Mouse (Mus musculus): ENCODE data around the gene Ptgr2.
A peak's percentile ranks its signal among the peaks of the same experiment; 100 is the strongest.
"Not testable (repeated sequence)": the region's sequence is repeated elsewhere in the genome, so short reads cannot be mapped to it uniquely, and the experiment has no call there.

Ptgr2 gene

DNA sequence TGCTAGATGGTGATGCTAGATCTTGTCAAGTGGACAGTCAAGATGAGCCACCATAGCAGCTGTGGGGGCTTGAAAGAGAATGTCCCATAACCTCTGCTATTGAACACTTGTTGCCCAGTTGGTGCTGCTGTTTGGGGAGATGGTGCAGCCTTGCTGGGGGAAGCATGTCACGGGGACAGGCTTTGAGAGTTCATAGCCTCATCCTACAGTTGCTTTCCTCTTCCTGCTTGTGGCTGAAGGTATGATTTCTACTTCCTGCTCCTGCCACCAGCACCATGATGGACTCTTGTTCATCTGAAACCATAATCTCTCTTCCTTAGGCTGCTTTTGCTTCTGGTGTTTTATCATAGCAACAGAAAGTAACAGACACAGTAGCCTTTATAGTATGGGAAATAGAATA is 19.5 kb downstream of the Ptgr2 start:
- DNase-seq (ENCODE audit: low spot score) = no peak

DNA sequence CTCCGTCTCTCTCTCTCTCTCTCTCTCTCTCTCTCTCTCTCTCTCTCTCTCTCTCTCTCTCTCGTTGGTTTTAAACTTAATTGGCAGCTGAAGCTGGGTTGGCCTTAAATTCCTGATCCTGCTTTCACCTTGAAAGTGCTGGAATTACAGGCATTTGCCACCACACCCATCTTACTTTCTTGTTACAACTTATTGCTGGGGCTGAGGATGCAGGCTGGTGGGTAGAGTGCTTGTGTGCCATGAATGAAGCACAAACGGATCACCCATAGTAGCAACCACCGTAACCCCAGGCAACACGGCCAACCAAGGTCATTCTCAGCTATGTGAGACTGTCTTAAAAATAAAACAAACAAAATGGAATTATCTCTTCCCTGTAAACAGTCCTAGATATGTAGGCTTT is 26.3 kb downstream of the Ptgr2 start:
- no peak for DNase-seq (ENCODE audit: low spot score)

GRCm38 (mm10) chr12:84316006-84316405 is 31.0 kb downstream of the Ptgr2 start:
- no peak for DNase-seq (ENCODE audit: low spot score)

GRCm38 (mm10) chr12:84316721-84317621 is 31.9 kb downstream of the Ptgr2 start, which contains the start of gene Zfp410:
Gene Zfp410, plus strand, starts transcription at chr12:84316852.
- DNase-seq (ENCODE audit: low spot score) = peak; percentile 75

- DNase-seq (ENCODE audit: low spot score) = peak; percentile 23
Measured at GRCm38 (mm10) chr12:84327111-84327512, 42.1 kb downstream of the Ptgr2 start.

- DNase-seq (ENCODE audit: low spot score) = no peak
Measured at GRCm38 (mm10) chr12:84336963-84337625, 52.1 kb downstream of the Ptgr2 start.

- DNase-seq (ENCODE audit: low spot score) = peak; percentile 65
Measured at GRCm38 (mm10) chr12:84347192-84347591, 62.2 kb downstream of the Ptgr2 start.

DNA sequence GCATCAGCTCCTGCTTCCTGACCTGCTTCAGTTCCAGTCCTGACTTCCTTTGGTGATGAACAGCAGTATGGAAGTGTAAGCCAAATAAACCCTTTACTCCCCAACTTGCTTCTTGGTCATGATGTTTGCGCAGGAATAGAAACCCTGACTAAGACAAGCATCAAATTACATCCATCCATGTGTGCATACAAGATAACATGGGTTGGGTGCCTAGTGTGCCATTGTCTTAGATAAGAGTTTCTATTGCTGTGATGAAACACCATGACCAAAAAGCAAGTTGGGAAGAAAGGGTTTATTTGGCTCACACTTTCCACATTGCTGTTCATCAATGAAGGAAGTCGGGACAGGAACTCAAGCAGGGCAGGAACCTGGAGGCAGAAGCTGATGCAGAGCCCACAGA is 73.7 kb downstream of the Ptgr2 start:
- not testable (repeated sequence) for DNase-seq (ENCODE audit: low spot score)

DNA sequence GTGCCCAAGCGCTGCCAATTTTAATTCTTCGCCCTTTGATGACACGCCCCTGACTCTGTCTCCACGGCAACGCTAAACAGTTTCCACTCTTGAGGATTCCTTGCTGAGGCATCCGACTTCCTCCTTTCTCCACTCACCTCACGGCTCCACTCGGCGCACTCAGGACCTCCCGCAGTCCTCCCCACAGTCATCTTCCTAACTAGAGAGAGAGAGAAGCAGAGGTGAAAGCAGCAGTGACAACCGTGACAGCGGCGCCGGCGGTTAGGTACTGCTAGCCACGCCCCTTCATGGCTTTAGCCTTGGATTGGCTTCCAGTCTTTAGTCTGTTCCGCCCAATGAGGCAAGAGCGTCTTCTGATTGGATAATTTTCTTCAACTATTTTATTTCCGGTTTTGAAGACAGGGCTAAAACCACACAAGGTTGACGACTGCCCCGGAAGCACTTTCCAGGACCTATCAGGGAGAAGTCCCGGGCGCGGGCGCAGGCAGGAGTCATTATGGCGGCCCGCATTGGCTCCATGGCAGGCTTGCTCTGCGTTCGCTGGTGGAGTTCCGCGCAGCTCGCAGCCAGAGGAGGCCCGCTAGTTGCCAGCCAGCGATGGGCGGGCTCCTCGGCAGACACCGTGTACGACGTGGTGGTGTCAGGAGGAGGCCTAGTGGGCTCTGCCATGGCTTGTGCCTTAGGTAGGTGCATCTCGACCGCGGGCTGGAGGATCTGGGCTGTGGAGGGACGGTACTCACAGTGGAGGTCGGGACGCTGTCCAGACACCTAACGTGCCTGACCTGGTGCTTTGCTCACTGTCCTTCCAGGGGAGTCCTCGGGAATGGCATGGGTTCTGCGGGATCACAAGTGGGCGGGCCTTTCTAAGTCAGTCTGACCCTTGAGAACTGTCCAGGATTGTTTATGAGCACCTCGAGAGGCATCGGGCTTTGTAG is 76.8 kb downstream of the Ptgr2 start, which contains the start of the genes Coq6 and Fam161b:
Gene Coq6, plus strand, starts transcription at position 103 of the 935 bp plus-strand sequence.
Gene Fam161b, minus strand, starts transcription at position 279 of the 935 bp plus-strand sequence.
- DNase-seq (ENCODE audit: low spot score) = peak; percentile 98

- peak; percentile 54 for DNase-seq (ENCODE audit: low spot score)
Measured at GRCm38 (mm10) chr12:84362872-84363271, 77.8 kb downstream of the Ptgr2 start.

DNA sequence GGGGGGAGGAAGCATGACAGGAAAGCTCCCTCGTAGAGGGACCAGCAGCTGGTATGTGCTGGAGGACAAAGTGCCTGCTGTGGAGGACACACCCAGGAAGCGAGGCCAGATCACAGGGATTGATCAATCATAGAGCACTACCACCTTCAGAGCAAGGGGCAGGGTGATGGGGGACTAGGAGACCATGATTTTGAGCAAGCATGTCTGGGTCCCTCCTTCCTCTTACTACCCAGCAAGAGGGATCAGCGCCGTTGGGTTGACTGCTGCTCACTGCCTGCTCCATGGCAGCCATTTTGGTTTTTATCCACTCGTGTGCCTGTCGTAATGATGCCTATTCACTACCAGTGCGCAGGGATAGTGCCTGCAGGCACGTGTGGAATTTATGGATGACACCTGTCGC is 79.3 kb downstream of the Ptgr2 start:
- DNase-seq (ENCODE audit: low spot score) = no peak

DNA sequence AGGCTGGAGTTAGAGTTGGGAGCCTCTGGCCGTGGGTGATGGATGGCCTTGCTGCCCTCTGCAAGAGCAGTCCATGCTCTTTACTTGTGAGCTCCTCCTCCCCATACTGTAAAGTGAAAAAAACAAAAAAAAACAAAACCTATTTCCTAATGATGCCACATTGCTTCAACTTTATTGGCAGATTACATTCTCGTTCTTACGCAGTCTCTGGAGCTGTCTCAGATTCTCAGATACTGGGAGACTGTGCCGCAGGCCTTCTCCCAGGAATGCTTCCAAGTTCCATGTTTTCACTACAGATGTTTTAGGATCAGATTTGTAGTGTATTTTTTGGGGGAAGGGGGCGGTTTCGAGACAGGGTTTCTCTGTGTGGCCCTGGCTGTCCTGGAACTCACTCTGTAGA is 80.1 kb downstream of the Ptgr2 start:
- DNase-seq (ENCODE audit: low spot score) = peak; percentile 82

All from adipocyte (in vitro differentiated cells).